Mouse (Mus musculus) megakaryocyte progenitor cell, adult 5-6 weeks (primary cell): Measurements from ENCODE around the gene Adcy1. TPM values are rescaled to one million over a fixed set of nuclear protein-coding genes. Genes with fewer than 3 reads are reported as not detected.
"Not testable (repeated sequence)": the region's sequence is repeated elsewhere in the genome, so short reads cannot be mapped to it uniquely, and the experiment has no call there.

Experiments used
- ATAC-seq: replicated peaks from 2 replicates; pipeline ENCODE4 v1.8.0; 2016; ENCODE audit warnings: mild to moderate bottlenecking, moderate TSS enrichment, inconsistent platforms; ENCODE audit not compliant: poor library complexity
- total RNA-seq, 2 experiments: library from RNA; stranded (forward) in 1 of 2; stranded (reverse) in 1 of 2; fragments of 157-497, 149-512 nt in 1 of 2; fragments of 200-1000 nt in 1 of 2; gene quantifications; 2 replicates each; pipeline versions ENCODE4 v1.2.3 to v1.2.4; 2015 to 2017

Adcy1 gene
- total RNA-seq, 2 experiments from 2014 or later = not detected

DNA sequence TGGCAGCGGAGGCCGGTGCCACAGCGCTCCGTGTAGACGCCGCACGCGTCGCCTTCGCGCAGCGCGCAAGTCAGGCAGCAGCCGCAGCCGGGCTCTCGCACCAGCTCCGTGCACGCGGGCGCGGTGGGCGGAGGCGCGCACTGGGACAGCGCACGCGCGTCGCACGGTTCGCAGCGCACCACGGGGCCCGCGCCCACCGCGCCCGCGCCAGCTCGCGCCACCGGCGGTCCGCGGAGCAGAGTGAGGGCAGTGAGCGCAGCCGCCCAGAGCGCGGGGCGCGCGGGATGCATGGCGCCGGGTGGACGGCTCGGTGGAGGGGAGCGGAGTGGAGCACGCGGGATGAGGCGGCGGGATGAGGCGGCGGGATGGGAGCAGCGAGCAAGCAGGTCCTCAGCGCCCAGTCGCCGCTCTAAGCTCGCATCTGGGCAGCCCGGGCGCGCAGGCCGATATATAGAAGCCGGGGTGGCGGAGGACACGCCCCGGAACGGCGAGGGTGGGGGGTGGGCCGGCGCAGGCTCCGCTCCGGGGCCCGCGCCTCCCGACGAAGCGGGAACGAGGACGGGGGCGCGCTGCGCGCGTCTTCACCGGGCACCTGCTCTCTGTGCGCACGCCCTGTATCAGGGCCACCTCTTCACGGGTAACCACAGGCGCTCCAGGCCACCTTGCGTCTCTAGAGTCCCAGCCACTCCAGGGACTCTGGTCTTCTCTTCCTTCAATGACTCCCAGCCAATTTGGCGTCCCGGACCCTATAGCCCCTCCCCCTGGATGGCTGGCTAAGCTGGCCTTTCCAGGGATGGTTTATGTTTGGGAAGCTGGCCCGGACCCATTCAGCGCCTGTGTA, 150.4 kb downstream of the Adcy1 start, which contains the start of gene Igfbp3:
Gene Igfbp3, minus strand, starts transcription at position 423 of the 841 bp plus-strand sequence.
- ATAC-seq = 0 out of 2 replicates have a peak, but pooled peaks have one; percentile 11

DNA sequence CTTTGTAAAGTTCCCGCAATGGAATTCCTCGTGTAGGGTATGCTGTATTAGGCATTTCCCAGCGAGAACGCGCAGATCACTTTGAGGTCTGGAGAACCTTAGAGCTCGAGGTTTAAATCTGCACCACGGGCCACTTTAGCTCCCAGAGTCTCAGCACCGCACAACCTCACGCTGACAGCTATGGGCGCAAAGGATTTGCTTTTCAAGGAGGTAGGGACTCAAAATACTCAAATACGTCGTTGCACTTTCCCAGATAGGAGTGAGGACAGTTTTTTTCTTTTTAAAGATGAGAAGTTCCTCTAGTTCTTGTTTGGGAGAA, 151.0 kb downstream of the Adcy1 start:
- ATAC-seq = no peak

DNA sequence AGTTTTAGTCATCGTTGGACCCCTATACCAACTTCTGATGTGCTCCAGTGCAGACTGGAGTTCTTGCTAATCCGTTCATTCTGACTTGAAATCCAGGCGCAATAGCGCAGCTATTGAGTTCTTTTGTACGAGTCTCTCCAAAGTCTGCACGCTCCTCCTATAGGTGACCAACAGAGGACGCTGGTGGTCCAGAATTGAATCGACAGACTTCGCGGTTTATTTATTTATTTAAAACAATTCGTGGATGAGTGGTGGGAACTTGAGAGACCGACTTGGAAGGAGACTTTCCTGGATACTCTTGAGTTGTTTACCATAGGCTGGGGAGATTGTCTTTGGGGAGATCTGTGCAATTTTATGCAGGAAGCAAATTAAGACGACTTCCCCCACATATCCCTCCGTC, 151.5 kb downstream of the Adcy1 start:
- no peak for ATAC-seq

DNA sequence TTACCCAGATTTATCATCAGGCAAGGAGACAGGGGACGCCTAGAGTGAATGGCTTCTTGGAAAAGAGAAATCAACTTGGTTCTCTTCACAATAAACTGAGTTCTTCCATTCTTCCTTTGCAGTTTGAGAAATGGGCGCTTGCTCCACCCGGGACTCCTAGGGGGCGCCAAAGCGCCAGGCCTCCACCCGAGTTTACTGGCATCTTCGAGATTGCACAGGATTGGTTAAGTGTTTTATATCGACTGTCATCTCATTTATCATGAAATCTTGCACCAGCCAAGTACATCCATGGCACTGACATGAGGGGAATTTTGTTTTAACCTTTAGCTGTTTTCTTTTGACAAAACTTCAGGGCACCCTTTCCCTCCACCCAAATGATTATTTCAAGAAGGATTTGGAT, 152.4 kb downstream of the Adcy1 start:
- ATAC-seq = peak; percentile 54; the same call in 1 of the 2 replicates

DNA sequence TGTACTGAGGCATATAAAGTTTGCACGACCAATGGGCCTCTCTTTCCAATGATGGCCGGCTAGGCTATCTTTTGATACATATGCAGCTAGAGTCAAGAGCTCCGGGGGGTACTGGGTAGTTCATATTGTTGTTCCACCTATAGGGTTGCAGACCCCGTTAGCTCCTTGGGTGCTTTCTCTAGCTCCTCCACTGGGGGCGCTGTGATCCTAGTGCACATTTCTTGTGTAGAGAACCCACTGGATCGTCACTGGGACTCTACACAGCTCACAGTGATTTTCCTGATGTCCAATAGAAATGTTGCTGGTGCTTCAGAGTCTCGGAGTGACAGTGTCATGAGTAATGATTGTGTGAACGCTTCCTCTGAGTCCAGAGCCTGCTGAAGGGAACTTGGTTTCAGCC, 158.5 kb downstream of the Adcy1 start:
- not testable (repeated sequence) for ATAC-seq

DNA sequence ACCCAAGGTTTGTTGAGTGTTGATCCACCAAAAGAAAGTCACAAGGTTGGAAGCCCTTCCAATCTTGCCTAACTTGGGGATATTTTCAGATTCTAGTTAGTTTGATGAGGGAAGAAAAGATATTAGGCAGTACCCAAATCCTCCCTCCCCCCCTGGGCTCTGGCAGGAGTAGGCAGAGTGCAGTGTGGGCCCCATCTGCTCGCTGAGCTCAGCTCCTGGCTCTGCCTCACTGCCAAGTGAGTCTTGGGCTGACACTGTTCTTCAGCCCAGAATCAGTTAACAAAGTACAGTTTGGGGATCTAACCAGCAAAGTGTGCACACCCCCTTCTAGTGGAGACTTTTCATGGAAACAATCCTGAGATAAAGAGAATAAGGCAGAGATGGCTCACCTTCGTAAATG, 162.9 kb downstream of the Adcy1 start:
- no peak for ATAC-seq

DNA sequence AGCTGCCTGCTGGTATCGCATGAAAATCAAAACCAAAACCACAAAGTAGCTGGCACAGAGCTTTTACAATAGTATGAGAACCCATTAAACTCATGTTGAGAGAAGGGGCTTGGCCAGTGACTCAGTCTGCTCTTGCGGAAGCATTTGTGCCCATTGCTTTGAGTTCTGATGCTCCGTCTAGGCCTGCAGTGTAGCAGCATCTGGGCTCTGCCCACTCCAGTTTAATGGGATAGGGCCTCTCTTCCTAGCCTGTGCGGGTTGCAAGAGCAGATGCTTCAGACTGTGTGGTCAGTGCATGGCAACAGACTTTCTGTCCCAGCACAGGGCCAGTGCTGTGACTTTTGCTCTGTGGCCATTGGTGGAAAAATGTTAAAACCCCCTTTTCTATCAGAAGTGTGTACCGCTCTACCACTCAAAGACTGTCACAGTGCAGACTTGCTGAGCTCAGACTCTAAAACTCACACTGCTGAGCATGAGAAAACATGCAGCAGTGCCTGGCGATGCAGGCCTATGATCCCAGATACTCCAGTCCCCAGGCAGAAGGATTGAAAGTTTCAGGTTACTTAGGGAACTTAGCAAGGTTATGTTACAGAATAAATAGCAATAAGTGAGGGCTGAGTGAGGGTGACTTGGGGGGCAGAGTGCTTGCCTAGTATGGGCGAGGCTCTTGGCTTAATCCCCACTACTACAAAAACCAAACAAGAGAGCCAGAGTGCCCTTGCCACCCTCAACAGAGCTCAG, 163.7 kb downstream of the Adcy1 start:
- no peak for ATAC-seq

DNA sequence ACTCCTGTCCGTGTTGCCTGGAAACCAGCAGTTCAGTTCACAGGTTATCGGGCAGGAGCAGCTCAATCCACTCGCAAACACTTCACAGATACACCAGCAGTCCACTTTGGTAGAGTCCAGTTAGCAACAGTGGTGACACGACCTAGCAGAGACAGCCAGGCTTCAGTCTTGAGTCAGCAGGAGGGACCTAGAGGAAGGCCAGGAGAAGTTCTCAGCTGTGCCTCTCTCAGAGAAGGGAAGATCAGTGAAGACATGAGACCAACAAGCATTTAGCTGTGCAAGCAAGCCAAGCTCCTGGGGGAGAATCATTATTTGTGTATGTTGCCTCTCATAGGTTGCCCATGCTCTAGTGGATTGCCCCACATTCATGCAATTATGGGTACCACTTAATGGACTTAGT, 164.8 kb downstream of the Adcy1 start:
- ATAC-seq = no peak

Other genes with a start within 250 kb of the Adcy1 start
- gene Gm11983, start 225.8 kb upstream of the Adcy1 start, total RNA-seq (2015) = not detected in 2 replicates
- gene Gm11983, start 225.8 kb upstream of the Adcy1 start, total RNA-seq (2017) = not detected in 2 replicates
- not detected in 2 replicates for gene Gm11985, start 125.1 kb downstream of the Adcy1 start, total RNA-seq (2015)
- not detected in 2 replicates for gene Gm11985, start 125.1 kb downstream of the Adcy1 start, total RNA-seq (2017)
- not detected in 2 replicates for gene Igfbp1, start 134.3 kb downstream of the Adcy1 start, total RNA-seq (2015)
- gene Igfbp1, start 134.3 kb downstream of the Adcy1 start, total RNA-seq (2017) = not detected in 2 replicates
- not detected in 2 replicates for gene Igfbp3, start 150.4 kb downstream of the Adcy1 start, total RNA-seq (2015)
- gene Igfbp3, start 150.4 kb downstream of the Adcy1 start, total RNA-seq (2017) = not detected in 2 replicates